Mouse (Mus musculus) adrenal gland, postnatal 25 days (tissue): ENCODE measurements around the gene Atp2b4. TPM values are rescaled to one million over a fixed set of nuclear protein-coding genes. Genes with fewer than 3 reads are reported as not detected.

Source experiments
- DNase-seq: peaks from one replicate; pipeline ENCODE4 v3.0.0; 2021; ENCODE audit warnings: mixed read lengths
- microRNA-seq, 2 experiments: library from miRNA; unstranded; fragments of <30 nt; microRNA quantifications; one replicate each; pipeline ENCODE4 v1.2.0; 2021
- total RNA-seq: library from RNA; stranded (reverse); gene quantifications from 2 replicates; pipeline ENCODE4 v1.2.3, GENCODE M21; 2021

Gene Atp2b4
- total RNA-seq, 1 experiment from 2014 or later: 25.7 TPM

DNA sequence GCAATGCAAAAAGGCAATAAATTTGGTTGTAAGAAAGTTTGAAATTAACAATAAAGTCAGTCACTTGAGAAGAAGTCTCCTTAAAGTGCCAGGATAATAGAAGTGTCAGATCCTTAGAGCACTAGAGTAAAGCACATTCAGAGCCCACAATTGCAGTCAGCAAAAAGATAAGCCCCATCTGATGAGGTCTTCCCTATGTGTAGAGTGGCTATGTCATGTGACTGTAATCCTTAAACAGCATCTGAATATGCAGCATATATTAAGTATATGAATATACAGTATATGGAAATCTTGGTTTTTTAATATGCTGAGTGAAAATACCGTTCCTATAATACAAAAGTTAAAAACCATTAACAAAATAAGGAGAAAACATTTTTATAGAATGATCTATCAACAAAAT is 147.8 kb downstream of the Atp2b4 start:
- DNase-seq: no peak

DNA sequence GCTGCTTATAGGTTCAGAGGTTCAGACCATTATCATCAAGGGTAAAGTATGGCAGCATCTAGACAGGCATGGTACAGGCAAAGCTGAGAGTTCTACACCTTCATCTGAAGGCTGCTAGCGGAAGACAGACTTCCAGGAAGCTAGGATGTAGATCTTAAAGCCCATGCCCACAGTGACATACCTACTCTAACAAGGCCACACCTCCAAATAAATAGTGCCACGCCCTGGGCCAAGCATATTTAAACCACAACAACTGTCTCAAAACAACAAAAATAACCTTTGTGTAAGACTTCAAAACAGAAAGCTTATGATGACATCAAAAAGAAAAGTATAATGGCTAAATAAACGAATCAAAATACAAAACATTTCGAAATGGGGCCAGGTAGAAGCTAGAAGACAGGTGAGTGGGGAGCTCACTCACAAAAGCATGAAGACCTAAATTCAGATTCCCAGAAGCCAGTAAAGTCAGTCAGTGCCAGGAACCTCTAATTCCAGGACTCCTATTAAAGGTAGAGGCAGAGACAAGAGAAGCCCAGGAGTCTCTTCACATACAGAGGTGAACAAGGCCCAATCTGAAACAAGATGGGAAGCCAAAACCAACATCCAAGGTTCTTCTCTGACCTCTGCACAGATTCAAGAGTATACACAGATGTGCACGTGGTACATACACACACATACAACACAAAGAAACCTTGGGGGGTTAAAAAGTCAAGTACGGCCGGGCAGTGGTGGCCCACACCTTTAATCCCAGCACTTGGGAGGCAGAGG is 150.4 kb downstream of the Atp2b4 start:
- DNase-seq: no peak

Small RNA genes within 50 kb of the gene (microRNA-seq; reads per million reads assigned to microRNA genes)
- 0 to 0.34 reads per million in 2 experiments for gene Mir6903

Other genes with a start within 250 kb of the Atp2b4 start
- gene Snrpe, start 190.8 kb downstream of the Atp2b4 start, total RNA-seq: 107 and 123 TPM in 2 replicates
- gene Zbed6, start 140.2 kb downstream of the Atp2b4 start, total RNA-seq: 16.6 and 18.0 TPM in 2 replicates
- 26.0 and 30.4 TPM in 2 replicates for gene Gm38394, start 139.7 kb downstream of the Atp2b4 start, total RNA-seq
- not detected in 2 replicates for gene Lax1, start 110.9 kb downstream of the Atp2b4 start, total RNA-seq
- 1.0 and 1.2 TPM in 2 replicates for gene Optc, start 107.0 kb upstream of the Atp2b4 start, total RNA-seq
- 38.0 and 39.8 TPM in 2 replicates for gene Prelp, start 120.4 kb upstream of the Atp2b4 start, total RNA-seq
- gene Fmod, start 236.2 kb upstream of the Atp2b4 start, total RNA-seq: 4.7 and 5.0 TPM in 2 replicates